ENCODE assay signal across 9 mouse cellular contexts in genomic region chr9:99631781-99632180, GRCm38 (mm10). TPM values are rescaled to one million over a fixed set of nuclear protein-coding genes. Genes with fewer than 3 reads are reported as not detected.
DNase-seq lines count a peak whose midpoint lies in the region; ATAC-seq and TF ChIP-seq lines count a peak whose summit lies in the region.
"Had no signal": no experiment of that assay in that cellular context is flagged by ENCODE, and none has a peak within 500 bp of the region (broad histone marks: within the 10 kb centered on the region; RNA-seq: fewer than 3 reads in every experiment).

No protein-coding gene starts in this region.

- H3K27ac ChIP-seq in forebrain, embryonic 12.5 days, result peak overlapping the region; percentile 36; the same call in 1 of the 2 replicates
- H3K27ac ChIP-seq in cerebellum, adult 2 months (ENCODE audit: insufficient read depth, low read length), result no peak overlapping the region

- H3K9me3 ChIP-seq in forebrain, embryonic 12.5 days, result no peaks in the 10 kb centered on the region

- 26% methylated on average over 2 of the region's 2 CpGs for WGBS in forebrain, embryonic 12.5 days
- WGBS in cerebellum, adult 2 months, result 66% methylated on average over 2 of the region's 2 CpGs

- TF ChIP-seq POLR2A in cerebellum, adult 2 months (IDR thresholded peaks at IDR 0.05; ENCODE audit: borderline replicate concordance, insufficient read depth, low read length), result no peak

- H3K4me1 ChIP-seq in forebrain, embryonic 12.5 days, result peaks cover 37% of the 10 kb centered on the region
- no peaks in the 10 kb centered on the region; the same call in 1 of the 2 replicates for H3K4me1 ChIP-seq in cerebellum, adult 2 months (ENCODE audit: control insufficient read depth, insufficient read depth, low read length)

- no peak for ATAC-seq in forebrain, embryonic 12.5 days (ENCODE audit: low FRiP score)

- TF ChIP-seq CTCF in cerebellum, adult 2 months (IDR thresholded peaks at IDR 0.05; ENCODE audit: borderline replicate concordance, insufficient read depth, low read depth, low read length), result no peak

- H3K4me2 ChIP-seq in forebrain, embryonic 12.5 days, result peak overlapping the region; percentile 79

- peaks cover 20% of the 10 kb centered on the region for H3K36me3 ChIP-seq in forebrain, embryonic 12.5 days (replicated peaks)

- H3K4me3 ChIP-seq in forebrain, embryonic 12.5 days (replicated peaks), result no peak overlapping the region
- H3K4me3 ChIP-seq in cerebellum, adult 2 months (replicated peaks; ENCODE audit: insufficient read depth, low read depth, low read length), result no peak overlapping the region

- H3K9ac ChIP-seq in forebrain, embryonic 12.5 days, result no peak overlapping the region

- DNase-seq in lung, postnatal 10 days, result peak; percentile 11
- no peak for DNase-seq in lung, postnatal 36 days
- DNase-seq in kidney, postnatal 14 days, result peak; percentile 73
- peak; percentile 37 for DNase-seq in retina, postnatal 1 day
- no peak for DNase-seq in adrenal gland, postnatal 36 days
- DNase-seq in cerebellum, adult 2 months, result no peak
- DNase-seq in spleen, postnatal 4 days (ENCODE audit: low spot score in 2 of 2), result no peak

- H3K27me3 ChIP-seq in forebrain, embryonic 12.5 days, result no peaks in the 10 kb centered on the region
- no peaks in the 10 kb centered on the region for H3K27me3 ChIP-seq in cerebellum, adult 2 months (ENCODE audit: control insufficient read depth, insufficient read depth, low read length)

RNA-seq across cellular contexts. Expression of gene Dzip1l, which starts 2.5 kb away (rescaled TPM):
- polyA plus RNA-seq in forebrain, embryonic 12.5 days (2016; fragmentation: Nextera tagmentation; extraction: Ambion mirVana), result 20.6 and 22.3 TPM in 2 replicates
- 1 to 10 TPM; 4.5 to 4.6 TPM for total RNA-seq in adrenal gland, postnatal 36 days (2021)
- 8.4 and 8.5 TPM in 2 replicates for polyA plus RNA-seq in cerebellum, adult 2 months (2012; rRNA removed)
- total RNA-seq: hematopoietic stem cell, adult 5-6 weeks had no signal

RNA-seq across cellular contexts. Expression of gene A4gnt, which starts 19.5 kb away (rescaled TPM):
- not detected in 2 replicates for polyA plus RNA-seq in forebrain, embryonic 12.5 days (2016; fragmentation: Nextera tagmentation; extraction: Ambion mirVana)
- not detected for total RNA-seq in adrenal gland, postnatal 36 days (2021)
- polyA plus RNA-seq in cerebellum, adult 2 months (2012; rRNA removed), result not detected in 2 replicates
- total RNA-seq: hematopoietic stem cell, adult 5-6 weeks had no signal

RNA-seq across cellular contexts. Expression of gene Dbr1, which starts 56.2 kb away (rescaled TPM):
- polyA plus RNA-seq in forebrain, embryonic 12.5 days (2016; fragmentation: Nextera tagmentation; extraction: Ambion mirVana), result 35.7 and 37.5 TPM in 2 replicates
- 10 to 100 TPM; 12.8 to 15.0 TPM for total RNA-seq in adrenal gland, postnatal 36 days (2021)
- 14.2 and 15.3 TPM in 2 replicates for polyA plus RNA-seq in cerebellum, adult 2 months (2012; rRNA removed)

Comparison
In these comparisons a context has a peak if more than half of its experiments do, and no peak if none do; other contexts are left out.
1. DNase-seq: peak in lung, postnatal 10 days (single experiment), kidney, postnatal 14 days (single experiment) and retina, postnatal 1 day (single experiment); none in lung, postnatal 36 days (single experiment), adrenal gland, postnatal 36 days (0 of 2), cerebellum, adult 2 months (0 of 2) and spleen, postnatal 4 days (0 of 2).